Comparison of ENCODE assay signal across 1 mouse cellular context in the genomic region with DNA sequence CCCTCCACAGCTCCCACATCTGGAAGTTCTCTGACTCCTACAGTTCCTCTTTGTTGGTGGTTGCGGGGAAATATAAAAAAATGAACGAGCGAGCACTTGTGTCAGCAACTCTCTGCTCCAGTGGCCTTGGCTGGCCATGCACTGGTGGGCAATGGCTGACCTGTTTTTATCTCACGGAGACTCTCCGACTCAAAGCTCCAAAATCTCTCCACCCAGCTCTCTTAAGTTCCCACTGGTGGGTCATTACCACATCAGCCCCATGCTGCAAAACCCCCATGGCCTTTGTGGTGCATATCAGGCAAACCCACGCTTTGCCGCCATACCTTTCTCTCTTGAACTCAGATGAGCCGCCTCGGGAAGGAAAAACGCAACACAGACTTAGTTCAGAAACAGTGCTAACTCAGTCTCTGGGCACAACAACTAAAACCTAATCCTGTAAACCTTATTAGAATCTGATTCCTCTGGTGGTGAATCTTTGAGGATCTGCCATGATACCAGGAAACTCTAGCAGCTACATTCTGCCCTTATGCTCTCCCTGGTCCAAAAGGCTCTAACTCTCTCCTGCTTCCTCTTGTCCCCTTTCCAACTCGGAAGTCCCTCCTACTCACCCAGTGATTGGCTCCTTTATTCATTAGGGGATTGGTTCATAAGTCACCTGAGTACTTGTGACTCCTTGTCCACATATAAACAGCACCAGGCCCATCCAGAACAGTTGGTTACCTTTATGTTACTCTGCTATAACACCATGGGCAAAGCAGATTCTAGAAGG.
TF ChIP-seq lines count a peak whose summit lies in the region.

No protein-coding gene starts in this region.

TF ChIP-seq in ES-E14, 5 proteins besides CTCF, POLR2A, EP300 and RAD21:
- TF ChIP-seq ZNF384 (IDR thresholded peaks at IDR 0.05; ENCODE audit: low read depth, low read length) (no peak), HCFC1 (IDR thresholded peaks at IDR 0.05; ENCODE audit: borderline replicate concordance, insufficient read depth, low read length) (no peak), MAFK (IDR thresholded peaks at IDR 0.05; ENCODE audit: insufficient read depth, low read depth, low read length) (no peak), CHD2 (IDR thresholded peaks at IDR 0.05; ENCODE audit: low read depth, low read length) (no peak), ZC3H11A (IDR thresholded peaks at IDR 0.05; ENCODE audit: borderline replicate concordance, low read depth, low read length) (no peak)
